Mouse (Mus musculus) neural tube, embryonic 15.5 days (tissue): ENCODE measurements around the gene Faiml. TPM values are rescaled to one million over a fixed set of nuclear protein-coding genes. Genes with fewer than 3 reads are reported as not detected.

ENCODE experiments used
- ATAC-seq: fragments of 200-750 bp; cut with Nextera tagmentation; 2 replicates; pipeline ENCODE4 v1.8.0; 2017; ENCODE audit warnings: mild to moderate bottlenecking, moderate TSS enrichment, moderate library complexity; ENCODE audit not compliant: low FRiP score
- H3K27ac ChIP-seq: fragments of 300-500 bp; sonication (generic); replicated peaks from 2 replicates; pipeline ENCODE4 v1.5.1; 2015; ENCODE audit warnings: mild to moderate bottlenecking, inconsistent platforms
- H3K27me3 ChIP-seq: fragments of 300-500 bp; sonication (generic); replicated peaks from 2 replicates; pipeline ENCODE4 v1.6.1; 2015; ENCODE audit warnings: inconsistent platforms
- H3K36me3 ChIP-seq: fragments of 300-500 bp; sonication (generic); 2 replicates; pipeline ENCODE4 v1.6.1; 2015; ENCODE audit warnings: inconsistent platforms
- H3K4me1 ChIP-seq: fragments of 300-500 bp; sonication (generic); 2 replicates; pipeline ENCODE4 v1.6.1; 2015; ENCODE audit warnings: inconsistent platforms
- H3K4me2 ChIP-seq: fragments of 300-500 bp; sonication (generic); 2 replicates; pipeline ENCODE4 v1.6.1; 2015; ENCODE audit warnings: inconsistent platforms, mild to moderate bottlenecking, moderate library complexity
- H3K4me3 ChIP-seq: fragments of 300-500 bp; sonication (generic); replicated peaks from 2 replicates; pipeline ENCODE4 v1.5.1; 2015; ENCODE audit warnings: mild to moderate bottlenecking, inconsistent platforms
- H3K9ac ChIP-seq: fragments of 300-500 bp; sonication (generic); replicated peaks from 2 replicates; pipeline ENCODE4 v1.6.1; 2015; ENCODE audit warnings: mild to moderate bottlenecking, inconsistent platforms
- H3K9me3 ChIP-seq: fragments of 300-500 bp; sonication (generic); replicated peaks from 2 replicates; pipeline ENCODE4 v1.6.1; 2016; ENCODE audit warnings: inconsistent platforms
- WGBS: fragments of 180-500 bp; shearing (Covaris S2); methylation state at CpG from one replicate; pipeline ENCODE4 v1.1.7; 2015; ENCODE audit warnings: mixed read lengths; 5-methylcytosine and 5-hydroxymethylcytosine counted together
- polyA plus RNA-seq: library from polyadenylated mRNA; unstranded; fragments of >200 nt; fragmentation: Nextera tagmentation; extraction: Ambion mirVana; gene quantifications from 2 replicates; pipeline ENCODE4 v1.2.1, GENCODE M21; 2015

Gene Faiml
- polyA plus RNA-seq, 1 experiment from 2014 or later = not detected

- no peak for ATAC-seq
- 96% methylated on average over 1 of the region's 1 CpGs for WGBS
- no peak overlapping the region for H3K9ac ChIP-seq
These were observed 2.2 kb upstream of the Faiml start for GRCm38 (mm10) chr9:99239256-99239655.

DNA sequence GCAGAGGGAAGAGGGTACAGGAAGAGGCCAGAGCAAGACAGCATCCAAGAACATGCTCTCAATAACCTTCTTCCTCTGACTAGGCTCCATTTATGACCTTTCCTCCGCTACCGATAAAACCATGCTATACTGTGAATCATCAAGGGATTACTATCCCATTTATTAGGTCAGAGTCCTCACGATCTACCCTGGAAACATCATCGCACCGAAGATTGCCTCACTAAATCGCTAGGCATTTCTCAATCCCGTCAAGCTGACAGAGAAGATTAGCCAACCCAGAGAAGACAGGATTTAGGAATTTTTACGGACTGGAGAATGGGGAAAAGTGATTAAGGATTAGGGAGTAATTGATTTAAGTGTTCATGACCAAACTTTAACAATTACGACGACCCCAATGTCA, 1.2 kb upstream of the Faiml start:
- Histone ChIP-seq H3K9me3 (no peaks in the 10 kb centered on the region), H3K4me2 (no peak overlapping the region), H3K4me1 (peaks cover 6% of the 10 kb centered on the region), H3K9ac (no peak overlapping the region), H3K27ac (no peak overlapping the region), H3K36me3 (no peaks in the 10 kb centered on the region), H3K4me3 (no peak overlapping the region), H3K27me3 (no peaks in the 10 kb centered on the region)
- 84% methylated on average over 10 of the region's 10 CpGs for WGBS
- no peak for ATAC-seq

More at GRCm38 (mm10) chr9:99239256-99239655, 2.2 kb upstream of the Faiml start:
- Histone ChIP-seq H3K4me1 (peaks cover 9% of the 10 kb centered on the region), H3K4me2 (no peak overlapping the region), H3K36me3 (no peaks in the 10 kb centered on the region), H3K27ac (no peak overlapping the region), H3K4me3 (no peak overlapping the region), H3K27me3 (no peaks in the 10 kb centered on the region), H3K9me3 (no peaks in the 10 kb centered on the region)

DNA sequence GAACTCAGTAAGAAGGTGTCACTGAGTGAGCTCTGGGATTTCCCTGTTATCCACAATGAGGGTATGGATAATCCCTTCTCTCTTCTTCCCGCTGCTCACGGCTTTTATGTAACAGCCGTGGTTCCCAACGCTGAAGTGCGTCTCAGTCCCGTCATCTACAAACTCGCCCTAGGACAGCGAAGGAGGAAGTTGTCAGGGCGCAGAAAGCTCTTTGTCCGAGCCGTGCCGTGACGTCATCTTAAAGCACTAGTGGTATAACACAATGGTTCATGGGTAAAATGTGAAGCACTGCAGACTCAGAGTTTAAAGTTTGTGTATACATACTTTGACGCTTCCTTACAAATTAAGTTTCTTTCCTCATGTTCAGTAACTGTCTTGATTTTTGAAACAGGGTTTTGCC, 7.6 kb downstream of the Faiml start:
- Histone ChIP-seq H3K9me3 (no peaks in the 10 kb centered on the region), H3K27ac (no peak overlapping the region), H3K36me3 (no peaks in the 10 kb centered on the region), H3K9ac (no peak overlapping the region), H3K4me3 (no peak overlapping the region), H3K27me3 (no peaks in the 10 kb centered on the region), H3K4me1 (no peaks in the 10 kb centered on the region), H3K4me2 (no peak overlapping the region)
- WGBS = 93% methylated on average over 14 of the region's 14 CpGs
- no peak for ATAC-seq

- H3K27me3 ChIP-seq = no peaks in the 10 kb centered on the region
- H3K4me1 ChIP-seq = no peaks in the 10 kb centered on the region
- no peak for ATAC-seq
- no peaks in the 10 kb centered on the region for H3K36me3 ChIP-seq
- no peak overlapping the region for H3K9ac ChIP-seq
- H3K4me2 ChIP-seq = no peak overlapping the region
- H3K4me3 ChIP-seq = no peak overlapping the region
- H3K9me3 ChIP-seq = no peaks in the 10 kb centered on the region
- WGBS = 74% methylated on average over 3 of the region's 3 CpGs
- H3K27ac ChIP-seq = no peak overlapping the region
These were observed 12.5 kb downstream of the Faiml start for GRCm38 (mm10) chr9:99224583-99224982.

DNA sequence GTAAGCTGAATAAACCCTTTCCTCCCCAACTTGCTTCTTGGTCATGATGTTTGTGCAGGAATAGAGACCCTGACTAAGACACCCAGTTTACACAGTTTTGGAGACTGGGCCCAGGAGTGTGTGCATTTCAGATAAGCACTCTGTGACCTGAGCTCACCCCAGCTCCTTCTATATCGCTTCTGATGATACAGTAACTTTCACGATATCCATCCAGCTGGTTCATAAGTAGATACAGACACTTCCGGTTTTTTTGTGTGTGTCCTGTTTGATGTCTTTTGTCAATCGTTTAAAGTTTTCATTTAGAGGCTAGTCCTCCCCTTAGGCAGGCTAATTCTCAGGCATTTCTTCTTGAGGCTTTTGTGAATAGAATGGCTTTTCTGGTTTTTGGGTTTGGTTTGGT, 15.4 kb downstream of the Faiml start:
- no peaks in the 10 kb centered on the region for H3K4me1 ChIP-seq
- H3K9ac ChIP-seq = no peak overlapping the region
- H3K4me2 ChIP-seq = no peak overlapping the region
- WGBS = 95% methylated on average over 4 of the region's 4 CpGs
- no peaks in the 10 kb centered on the region for H3K9me3 ChIP-seq
- H3K4me3 ChIP-seq = no peak overlapping the region
- no peaks in the 10 kb centered on the region for H3K36me3 ChIP-seq
- no peak overlapping the region for H3K27ac ChIP-seq
- ATAC-seq = no peak
- H3K27me3 ChIP-seq = no peaks in the 10 kb centered on the region

DNA sequence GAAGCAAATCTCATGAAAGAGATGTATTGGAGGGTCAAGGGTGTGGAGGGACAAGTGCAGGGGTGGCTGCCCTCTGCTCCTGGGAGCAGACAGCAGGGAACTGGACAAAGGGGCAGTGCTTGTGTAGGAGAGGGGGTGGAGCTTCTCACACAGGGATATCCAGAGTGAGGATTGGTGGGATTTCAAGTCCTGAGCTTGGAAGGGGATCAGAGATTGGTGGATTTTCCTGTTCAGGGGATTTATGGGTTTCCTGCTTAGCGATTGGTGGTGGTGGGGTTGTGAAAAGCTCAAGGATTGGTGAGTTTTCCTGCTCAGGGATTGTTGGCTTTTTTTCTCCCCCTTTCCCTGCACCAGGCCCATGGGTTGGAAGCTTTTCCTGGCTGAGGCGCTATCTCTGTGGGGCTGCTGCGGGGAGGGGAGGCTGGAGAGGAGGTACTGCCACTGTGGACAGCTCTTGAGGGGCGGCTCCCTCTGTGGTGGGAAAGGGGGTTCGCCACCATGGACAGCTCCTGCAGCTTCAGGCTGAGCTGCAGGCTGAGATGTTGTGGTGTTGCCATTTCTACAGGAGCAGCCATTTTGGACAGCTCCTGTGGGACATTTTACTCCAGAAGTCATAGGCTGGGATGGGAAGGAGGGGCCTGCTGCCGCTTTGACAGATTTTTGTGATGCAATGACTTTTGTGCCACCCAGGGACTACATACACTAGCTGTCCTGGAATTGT, 18.9 kb downstream of the Faiml start:
- H3K27ac ChIP-seq = no peak overlapping the region
- no peak overlapping the region for H3K4me3 ChIP-seq
- H3K9me3 ChIP-seq = no peaks in the 10 kb centered on the region
- no peaks in the 10 kb centered on the region for H3K4me1 ChIP-seq
- WGBS = 27% methylated on average over 6 of the region's 6 CpGs
- no peaks in the 10 kb centered on the region for H3K27me3 ChIP-seq
- no peak overlapping the region for H3K9ac ChIP-seq
- ATAC-seq = no peak
- H3K36me3 ChIP-seq = no peaks in the 10 kb centered on the region
- H3K4me2 ChIP-seq = no peak overlapping the region

DNA sequence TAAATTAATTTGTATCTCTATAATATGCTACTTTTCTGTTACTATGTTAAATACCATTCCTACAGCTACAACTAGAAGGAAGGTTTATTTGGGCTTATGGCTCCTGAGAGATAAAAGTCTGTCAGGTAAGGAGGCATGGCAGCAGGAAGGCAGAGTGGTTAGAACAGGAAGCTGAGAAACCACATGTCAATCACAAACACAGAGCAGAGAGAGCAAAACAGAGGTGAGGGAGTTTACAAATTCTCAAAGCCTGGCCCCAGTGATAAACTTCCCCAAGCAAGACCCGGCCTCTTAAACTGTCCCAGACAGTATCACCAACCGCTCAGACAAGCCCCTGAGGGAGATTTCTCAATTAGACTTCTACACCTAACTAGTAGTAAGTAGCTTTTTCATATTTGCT, 20.9 kb downstream of the Faiml start:
- Histone ChIP-seq H3K4me3 (no peak overlapping the region), H3K27ac (no peak overlapping the region), H3K4me2 (no peak overlapping the region), H3K9ac (no peak overlapping the region), H3K9me3 (no peaks in the 10 kb centered on the region), H3K27me3 (no peaks in the 10 kb centered on the region), H3K4me1 (no peaks in the 10 kb centered on the region), H3K36me3 (no peaks in the 10 kb centered on the region)
- WGBS = 91% methylated on average over 2 of the region's 2 CpGs
- ATAC-seq = no peak

- ATAC-seq = no peak
- no peaks in the 10 kb centered on the region for H3K9me3 ChIP-seq
- H3K4me3 ChIP-seq = no peak overlapping the region
- no peaks in the 10 kb centered on the region for H3K4me1 ChIP-seq
- no peak overlapping the region for H3K9ac ChIP-seq
- no peaks in the 10 kb centered on the region for H3K36me3 ChIP-seq
- WGBS = 92% methylated on average over 2 of the region's 2 CpGs
- H3K4me2 ChIP-seq = no peak overlapping the region
- no peak overlapping the region for H3K27ac ChIP-seq
- H3K27me3 ChIP-seq = no peaks in the 10 kb centered on the region
These were observed 24.4 kb downstream of the Faiml start for GRCm38 (mm10) chr9:99212643-99213042.

- Histone ChIP-seq H3K4me2 (no peak overlapping the region), H3K27me3 (no peaks in the 10 kb centered on the region), H3K9ac (no peak overlapping the region), H3K4me1 (no peaks in the 10 kb centered on the region), H3K9me3 (no peaks in the 10 kb centered on the region), H3K4me3 (no peak overlapping the region), H3K36me3 (no peaks in the 10 kb centered on the region), H3K27ac (no peak overlapping the region)
- ATAC-seq = no peak
- WGBS = 88% methylated on average over 8 of the region's 8 CpGs
These were observed 53.9 kb downstream of the Faiml start for GRCm38 (mm10) chr9:99183043-99183670.

DNA sequence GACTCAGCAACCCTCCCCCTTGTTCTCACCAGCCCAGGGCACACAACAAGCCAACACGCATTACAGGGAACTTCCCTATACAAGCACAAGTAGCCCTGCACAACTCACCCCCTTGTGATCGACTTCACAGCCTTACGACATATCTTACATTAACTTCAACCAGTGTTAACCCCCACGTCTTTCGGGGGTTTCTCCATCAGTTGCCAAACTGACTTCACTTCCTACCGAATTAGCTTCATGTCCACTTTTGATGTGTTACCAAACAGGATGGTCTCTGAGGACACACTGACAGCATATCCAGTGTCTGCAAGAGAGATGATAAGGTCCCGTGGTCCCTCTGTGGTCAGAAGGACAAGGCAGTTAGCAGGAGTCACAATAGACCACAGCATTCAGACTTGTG, 54.9 kb downstream of the Faiml start:
- no peak overlapping the region for H3K9ac ChIP-seq
- H3K9me3 ChIP-seq = no peaks in the 10 kb centered on the region
- H3K4me3 ChIP-seq = no peak overlapping the region
- no peaks in the 10 kb centered on the region for H3K4me1 ChIP-seq
- H3K4me2 ChIP-seq = no peak overlapping the region
- 92% methylated on average over 7 of the region's 7 CpGs for WGBS
- no peak for ATAC-seq
- no peaks in the 10 kb centered on the region for H3K36me3 ChIP-seq
- H3K27me3 ChIP-seq = no peaks in the 10 kb centered on the region
- no peak overlapping the region for H3K27ac ChIP-seq

GRCm38 (mm10) chr9:99180272-99180671, 56.8 kb downstream of the Faiml start:
- no peaks in the 10 kb centered on the region for H3K36me3 ChIP-seq
- no peak overlapping the region for H3K4me2 ChIP-seq
- no peak overlapping the region for H3K27ac ChIP-seq
- H3K27me3 ChIP-seq = no peaks in the 10 kb centered on the region
- no peaks in the 10 kb centered on the region for H3K9me3 ChIP-seq
- 50% methylated on average over 8 of the region's 8 CpGs for WGBS
- H3K4me1 ChIP-seq = no peaks in the 10 kb centered on the region
- H3K4me3 ChIP-seq = no peak overlapping the region
- ATAC-seq = no peak
- no peak overlapping the region for H3K9ac ChIP-seq
